Mouse (Mus musculus): ENCODE data around the gene Pip4k2a. TPM values are rescaled to one million over a fixed set of nuclear protein-coding genes. Genes with fewer than 3 reads are reported as not detected.
A peak's percentile ranks its signal among the peaks of the same experiment; 100 is the strongest.

The Pip4k2a gene
- polyA plus RNA-seq, 2 experiments = 15.2 to 16.6 TPM

DNA sequence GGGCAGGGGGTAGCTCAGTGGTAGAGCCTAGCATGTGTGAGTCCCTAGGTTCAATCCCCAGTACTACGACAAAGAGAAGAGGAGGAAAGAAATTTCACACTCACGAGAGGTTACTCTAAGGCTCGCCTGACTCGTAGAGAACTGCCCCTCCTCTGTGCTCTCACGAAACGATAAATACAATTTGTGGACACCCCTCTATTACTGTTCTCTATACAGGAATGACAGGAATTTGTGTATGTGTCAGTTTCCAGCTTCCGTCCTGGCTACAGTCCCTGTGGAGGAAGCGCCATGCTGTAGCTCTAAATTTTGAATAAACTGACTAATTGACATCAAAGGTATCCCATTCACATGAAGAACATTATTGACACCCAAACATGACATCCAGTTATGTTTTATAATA, 90.7 kb downstream of the Pip4k2a start:
- Histone ChIP-seq H3K4me2 (ENCODE audit: low read depth) (no peak overlapping the region), H3K36me3 (replicated peaks; ENCODE audit: control insufficient read depth, insufficient read depth, low read depth) (no peaks in the 10 kb centered on the region), H3K27me3 (ENCODE audit: control insufficient read depth, insufficient read depth, low read length) (no peaks in the 10 kb centered on the region), H3K27ac (no peak overlapping the region), H3K4me3 (ENCODE audit: insufficient read depth in 1 of 2, low read depth in 2 of 2, low read length in 2 of 2) (no peak overlapping the region), H3K9me3 (ENCODE audit: control insufficient read depth, low read length) (no peaks in the 10 kb centered on the region), H3K9ac (replicated peaks) (no peak overlapping the region), H3K4me1 (replicated peaks; ENCODE audit: control insufficient read depth in 2 of 2, insufficient read depth in 2 of 2, low read length in 1 of 2) (peaks cover under 1 to 5% of the 10 kb centered on the region in 2 experiments; a peak in 3 of 4 replicates)
- no peak for DNase-seq (ENCODE audit: low read depth in 3 of 3, low spot score in 3 of 3)
- no peak for TF ChIP-seq CTCF (IDR thresholded peaks at IDR 0.05; ENCODE audit: low read depth)
- no peak for TF ChIP-seq EP300 (IDR thresholded peaks at IDR 0.05; ENCODE audit: low read depth)
- no peak for ATAC-seq (ENCODE audit: insufficient read depth)
- 80% methylated on average over 8 of the region's 8 CpGs for WGBS (ENCODE audit: insufficient replicate concordance)

DNA sequence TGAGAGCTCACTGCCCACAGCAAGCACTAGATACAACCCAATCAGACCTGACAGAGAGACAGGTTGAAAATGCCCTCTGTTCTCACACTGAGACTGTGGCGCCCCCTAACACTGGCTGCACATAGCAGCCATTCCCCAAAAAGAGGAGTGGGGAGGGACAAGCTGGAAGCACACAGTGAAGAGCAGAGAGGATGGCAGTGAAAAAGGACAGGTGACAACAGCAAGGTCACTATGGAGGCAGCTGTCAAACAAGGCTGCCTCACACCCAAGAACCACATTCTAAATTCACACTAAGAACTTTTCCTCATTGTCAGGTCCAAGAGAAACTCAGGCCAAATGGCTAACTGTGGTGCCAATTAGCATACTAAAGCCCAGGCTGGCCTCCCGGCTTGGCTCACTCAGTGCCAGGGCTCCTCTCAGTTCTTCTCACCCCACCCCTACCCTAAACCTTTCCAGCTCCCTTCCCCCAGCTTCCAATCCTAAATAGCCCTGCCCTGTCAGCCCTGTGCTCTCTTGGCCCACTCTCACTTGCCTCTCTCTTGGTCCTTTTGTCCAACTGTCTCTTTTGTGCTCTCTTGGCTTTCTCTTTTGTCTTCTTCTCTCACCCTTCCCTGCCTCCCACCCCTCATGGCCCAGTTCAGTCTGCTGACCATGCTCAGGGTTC, 91.4 kb downstream of the Pip4k2a start:
- H3K4me2 ChIP-seq (ENCODE audit: low read depth) = no peak overlapping the region
- H3K27ac ChIP-seq = no peak overlapping the region
- no peaks in the 10 kb centered on the region for H3K27me3 ChIP-seq (ENCODE audit: control insufficient read depth, insufficient read depth, low read length)
- H3K4me1 ChIP-seq (replicated peaks; ENCODE audit: control insufficient read depth in 2 of 2, insufficient read depth in 2 of 2, low read length in 1 of 2) = peaks cover 0 to 4% of the 10 kb centered on the region in 2 experiments; a peak in 2 of 4 replicates
- 73% methylated on average over 2 of the region's 2 CpGs for WGBS (ENCODE audit: insufficient replicate concordance)
- no peaks in the 10 kb centered on the region for H3K9me3 ChIP-seq (ENCODE audit: control insufficient read depth, low read length)
- H3K36me3 ChIP-seq (replicated peaks; ENCODE audit: control insufficient read depth, insufficient read depth, low read depth) = no peaks in the 10 kb centered on the region
- TF ChIP-seq EP300 (IDR thresholded peaks at IDR 0.05; ENCODE audit: low read depth) (no peak), CTCF (IDR thresholded peaks at IDR 0.05; ENCODE audit: low read depth) (peak; percentile 36)
- DNase-seq (ENCODE audit: low read depth in 3 of 3, low spot score in 3 of 3) (no peak), ATAC-seq (ENCODE audit: insufficient read depth) (no peak)
- no peak overlapping the region for H3K4me3 ChIP-seq (ENCODE audit: insufficient read depth in 1 of 2, low read depth in 2 of 2, low read length in 2 of 2)
- no peak overlapping the region for H3K9ac ChIP-seq (replicated peaks)

DNA sequence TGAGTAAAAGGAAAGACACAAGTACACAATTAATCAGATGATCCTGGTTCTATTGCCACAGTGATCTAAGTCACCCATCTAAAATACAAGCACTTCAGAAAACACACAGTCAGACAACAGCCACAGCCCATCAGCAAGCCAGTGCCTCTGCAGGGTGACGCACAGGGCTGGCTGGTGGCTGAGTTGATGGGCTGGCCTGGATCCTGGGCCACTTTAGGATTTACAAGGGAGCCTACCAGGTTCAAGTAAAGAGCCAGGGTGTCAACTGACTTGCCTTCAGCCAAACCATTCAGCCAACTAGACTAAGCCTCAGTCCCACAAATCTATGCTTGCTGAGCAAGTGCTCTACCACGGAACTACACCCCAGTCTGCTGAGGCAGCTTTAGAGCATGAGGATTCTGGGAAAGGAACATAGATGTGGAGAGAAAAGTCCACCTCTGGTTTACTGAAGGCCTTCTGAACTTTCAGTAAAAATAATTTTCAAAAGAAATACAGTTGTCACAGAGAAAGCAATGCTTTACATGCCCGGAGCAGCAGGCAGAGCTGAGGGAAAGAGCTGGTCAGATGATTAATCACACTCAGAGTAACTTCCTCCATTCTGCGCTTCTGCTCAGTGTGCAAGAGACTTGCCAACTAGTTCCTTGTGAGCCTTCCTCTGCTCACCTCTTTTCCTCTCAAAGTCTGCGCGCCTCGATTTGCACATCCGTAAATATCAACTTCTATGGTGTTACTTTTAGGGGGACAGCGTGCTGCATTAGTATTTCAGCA, 94.4 kb downstream of the Pip4k2a start:
- no peaks in the 10 kb centered on the region for H3K9me3 ChIP-seq (ENCODE audit: control insufficient read depth, low read length)
- H3K4me2 ChIP-seq (ENCODE audit: low read depth) = no peak overlapping the region
- DNase-seq (ENCODE audit: low read depth in 3 of 3, low spot score in 3 of 3) = no peak
- H3K4me3 ChIP-seq (ENCODE audit: insufficient read depth in 1 of 2, low read depth in 2 of 2, low read length in 2 of 2) = no peak overlapping the region
- no peaks in the 10 kb centered on the region for H3K36me3 ChIP-seq (replicated peaks; ENCODE audit: control insufficient read depth, insufficient read depth, low read depth)
- no peak overlapping the region for H3K27ac ChIP-seq
- no peaks in the 10 kb centered on the region for H3K27me3 ChIP-seq (ENCODE audit: control insufficient read depth, insufficient read depth, low read length)
- ATAC-seq (ENCODE audit: insufficient read depth) = no peak
- H3K4me1 ChIP-seq (replicated peaks; ENCODE audit: control insufficient read depth in 2 of 2, insufficient read depth in 2 of 2, low read length in 1 of 2) = peaks cover 0 to under 1% of the 10 kb centered on the region in 2 experiments; a peak in 2 of 4 replicates
- TF ChIP-seq CTCF (IDR thresholded peaks at IDR 0.05; ENCODE audit: low read depth) (no peak), EP300 (IDR thresholded peaks at IDR 0.05; ENCODE audit: low read depth) (no peak)
- 59% methylated on average over 9 of the region's 9 CpGs for WGBS (ENCODE audit: insufficient replicate concordance)
- H3K9ac ChIP-seq (replicated peaks) = no peak overlapping the region

DNA sequence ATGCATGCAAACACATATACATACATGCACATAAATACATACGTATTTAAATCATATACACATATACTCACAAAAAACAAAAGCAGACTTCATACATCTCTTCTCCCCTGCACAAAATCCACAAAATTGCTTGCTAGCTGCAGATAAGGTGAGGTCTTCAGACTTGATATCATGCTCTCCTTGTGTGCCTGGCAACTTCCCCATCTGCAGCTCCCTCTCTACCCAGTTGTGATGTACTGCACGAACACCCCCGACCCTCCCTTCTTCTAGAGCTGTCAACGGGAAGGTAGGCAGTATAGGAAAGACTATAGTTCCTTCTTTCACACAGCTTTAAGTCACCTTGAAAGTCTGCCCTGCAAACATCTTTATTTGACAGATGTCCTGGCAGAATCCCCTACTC, 96.8 kb downstream of the Pip4k2a start:
- TF ChIP-seq EP300 (IDR thresholded peaks at IDR 0.05; ENCODE audit: low read depth) (no peak), CTCF (IDR thresholded peaks at IDR 0.05; ENCODE audit: low read depth) (no peak)
- no peaks in the 10 kb centered on the region for H3K27me3 ChIP-seq (ENCODE audit: control insufficient read depth, insufficient read depth, low read length)
- DNase-seq (ENCODE audit: low read depth in 3 of 3, low spot score in 3 of 3) = no peak
- no peaks in the 10 kb centered on the region for H3K9me3 ChIP-seq (ENCODE audit: control insufficient read depth, low read length)
- no peak overlapping the region for H3K27ac ChIP-seq
- H3K36me3 ChIP-seq (replicated peaks; ENCODE audit: control insufficient read depth, insufficient read depth, low read depth) = no peaks in the 10 kb centered on the region
- no peak overlapping the region for H3K4me2 ChIP-seq (ENCODE audit: low read depth)
- no peak overlapping the region for H3K4me3 ChIP-seq (ENCODE audit: insufficient read depth in 1 of 2, low read depth in 2 of 2, low read length in 2 of 2)
- 33% methylated on average over 4 of the region's 4 CpGs for WGBS (ENCODE audit: insufficient replicate concordance)
- no peak overlapping the region for H3K9ac ChIP-seq (replicated peaks)
- ATAC-seq (ENCODE audit: insufficient read depth) = no peak
- H3K4me1 ChIP-seq (replicated peaks; ENCODE audit: control insufficient read depth in 2 of 2, insufficient read depth in 2 of 2, low read length in 1 of 2) = peaks cover 9 to 12% of the 10 kb centered on the region in 2 experiments; a peak in 3 of 4 replicates

DNA sequence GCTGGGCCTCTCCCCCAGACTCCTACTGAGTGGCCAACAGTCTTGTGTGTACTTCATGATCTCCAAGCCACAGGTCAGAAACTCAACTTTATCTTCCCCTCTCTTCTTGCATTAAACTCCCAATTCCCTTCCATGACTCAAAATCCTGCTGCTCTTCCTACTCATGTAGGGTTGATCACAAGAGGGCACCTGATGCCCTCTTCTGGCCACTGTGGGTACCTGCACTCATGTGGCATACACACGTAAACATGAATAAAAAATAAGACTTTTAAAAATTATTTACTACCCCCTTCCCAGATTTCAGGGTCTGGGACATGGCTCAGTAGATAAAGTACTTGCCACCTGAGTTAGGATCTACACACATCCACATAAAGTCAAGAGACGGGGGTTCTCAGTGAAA, 97.3 kb downstream of the Pip4k2a start:
- no peak for ATAC-seq (ENCODE audit: insufficient read depth)
- TF ChIP-seq EP300 (IDR thresholded peaks at IDR 0.05; ENCODE audit: low read depth) (no peak), CTCF (IDR thresholded peaks at IDR 0.05; ENCODE audit: low read depth) (peak; percentile 61)
- no peaks in the 10 kb centered on the region for H3K36me3 ChIP-seq (replicated peaks; ENCODE audit: control insufficient read depth, insufficient read depth, low read depth)
- 82% methylated on average over 2 of the region's 2 CpGs for WGBS (ENCODE audit: insufficient replicate concordance)
- H3K4me1 ChIP-seq (replicated peaks; ENCODE audit: control insufficient read depth in 2 of 2, insufficient read depth in 2 of 2, low read length in 1 of 2) = peaks cover 9 to 12% of the 10 kb centered on the region in 2 experiments; a peak in 3 of 4 replicates
- no peak overlapping the region for H3K4me2 ChIP-seq (ENCODE audit: low read depth)
- DNase-seq (ENCODE audit: low read depth in 3 of 3, low spot score in 3 of 3) = no peak
- H3K9ac ChIP-seq (replicated peaks) = no peak overlapping the region
- H3K9me3 ChIP-seq (ENCODE audit: control insufficient read depth, low read length) = no peaks in the 10 kb centered on the region
- H3K27ac ChIP-seq = no peak overlapping the region
- H3K27me3 ChIP-seq (ENCODE audit: control insufficient read depth, insufficient read depth, low read length) = no peaks in the 10 kb centered on the region
- no peak overlapping the region for H3K4me3 ChIP-seq (ENCODE audit: insufficient read depth in 1 of 2, low read depth in 2 of 2, low read length in 2 of 2)

Measured in liver, embryonic 14.5 days (tissue).